Mouse (Mus musculus) G1E-ER4 (cell line): ENCODE results near the gene Gba. TPM values are rescaled to one million over a fixed set of nuclear protein-coding genes. Genes with fewer than 3 reads are reported as not detected.

Source experiments
- GATA1 ChIP-seq: IDR thresholded peaks from one replicate; pipeline ENCODE4 v1.8.0; 2012; ENCODE audit warnings: low read length, inconsistent platforms
- polyA plus RNA-seq: library from polyadenylated mRNA; stranded (reverse); fragments of >175 nt; gene quantifications from 2 replicates; pipeline ENCODE4 v1.2.3, GENCODE M21; 2012

Gene Gba
- polyA plus RNA-seq, 1 experiment = 2.0 TPM

DNA sequence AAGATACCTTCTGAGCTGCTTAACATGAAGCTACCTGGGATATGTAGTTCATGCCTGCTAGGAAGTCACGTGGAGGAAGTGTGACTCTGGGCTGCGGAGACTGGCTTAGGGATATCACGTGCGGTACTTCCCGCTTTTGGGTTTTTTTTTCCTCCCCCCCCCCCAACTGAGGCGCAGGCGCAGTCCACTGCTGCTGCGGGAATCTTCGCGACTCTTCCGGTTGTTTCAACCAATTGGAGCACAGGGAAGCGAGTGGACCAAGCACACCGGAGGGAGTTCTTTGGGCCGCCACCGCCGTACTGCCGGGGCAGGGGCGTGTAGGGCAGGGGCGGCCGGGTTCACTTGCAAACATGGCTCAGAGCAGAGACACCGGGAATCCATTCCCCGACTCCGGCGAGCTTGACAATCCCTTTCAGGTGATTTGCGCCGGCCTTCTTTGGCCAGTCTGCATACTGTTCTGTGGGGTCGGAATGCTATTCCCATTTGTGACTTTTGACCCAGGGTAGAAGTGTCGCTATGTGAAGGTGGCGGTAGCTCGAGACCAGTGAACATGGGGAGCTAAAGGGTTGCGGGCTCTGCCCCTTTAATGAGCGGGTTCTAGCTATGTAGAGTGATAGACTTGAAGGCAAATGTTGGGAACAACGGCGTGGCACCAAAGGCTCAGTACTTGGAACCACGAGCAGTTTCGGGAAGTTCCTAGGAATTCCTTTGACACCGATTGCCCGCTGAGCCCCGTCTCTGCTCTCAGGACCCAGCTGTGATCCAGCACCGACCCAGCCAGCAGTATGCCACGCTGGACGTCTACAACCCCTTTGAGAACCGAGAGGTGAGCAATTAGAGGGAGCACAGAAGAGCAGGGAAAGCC, 25.3 kb upstream of the Gba start, which contains the start of gene Scamp3:
Gene Scamp3 (plus strand): TSS at position 232 of the 865 bp plus-strand sequence.
- no peak for TF ChIP-seq GATA1

DNA sequence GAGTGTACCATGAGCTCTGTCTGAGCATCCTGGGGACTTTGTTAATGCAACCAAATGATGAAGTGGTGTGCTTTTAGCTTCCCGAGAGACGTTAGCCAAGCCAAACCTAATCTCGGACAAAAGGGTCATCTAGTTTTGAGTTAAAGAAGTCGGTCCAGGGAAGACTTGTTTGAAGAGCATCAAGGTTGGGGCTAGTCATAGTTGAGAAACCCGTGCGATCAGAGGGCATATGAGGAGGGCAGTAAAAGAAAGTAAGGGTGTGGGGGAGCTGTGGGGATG, 24.7 kb upstream of the Gba start:
- TF ChIP-seq GATA1 = no peak

DNA sequence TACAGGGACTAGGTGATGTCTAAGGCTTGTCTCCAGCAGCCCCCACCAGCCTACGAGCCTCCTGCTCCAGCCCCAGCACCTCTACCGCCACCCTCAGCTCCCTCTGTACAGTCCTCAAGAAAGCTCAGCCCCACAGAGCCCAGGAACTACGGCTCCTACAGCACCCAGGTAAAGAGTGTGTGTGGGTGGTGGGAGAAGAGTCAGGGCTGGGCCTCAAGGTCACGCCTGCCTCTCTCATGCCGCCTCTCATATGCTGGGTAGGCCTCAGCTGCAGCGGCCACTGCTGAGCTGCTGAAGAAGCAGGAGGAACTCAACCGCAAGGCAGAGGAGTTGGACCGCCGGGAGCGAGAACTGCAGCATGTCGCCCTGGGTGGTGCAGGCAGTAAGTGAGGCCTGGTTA, 23.7 kb upstream of the Gba start:
- TF ChIP-seq GATA1 = no peak

DNA sequence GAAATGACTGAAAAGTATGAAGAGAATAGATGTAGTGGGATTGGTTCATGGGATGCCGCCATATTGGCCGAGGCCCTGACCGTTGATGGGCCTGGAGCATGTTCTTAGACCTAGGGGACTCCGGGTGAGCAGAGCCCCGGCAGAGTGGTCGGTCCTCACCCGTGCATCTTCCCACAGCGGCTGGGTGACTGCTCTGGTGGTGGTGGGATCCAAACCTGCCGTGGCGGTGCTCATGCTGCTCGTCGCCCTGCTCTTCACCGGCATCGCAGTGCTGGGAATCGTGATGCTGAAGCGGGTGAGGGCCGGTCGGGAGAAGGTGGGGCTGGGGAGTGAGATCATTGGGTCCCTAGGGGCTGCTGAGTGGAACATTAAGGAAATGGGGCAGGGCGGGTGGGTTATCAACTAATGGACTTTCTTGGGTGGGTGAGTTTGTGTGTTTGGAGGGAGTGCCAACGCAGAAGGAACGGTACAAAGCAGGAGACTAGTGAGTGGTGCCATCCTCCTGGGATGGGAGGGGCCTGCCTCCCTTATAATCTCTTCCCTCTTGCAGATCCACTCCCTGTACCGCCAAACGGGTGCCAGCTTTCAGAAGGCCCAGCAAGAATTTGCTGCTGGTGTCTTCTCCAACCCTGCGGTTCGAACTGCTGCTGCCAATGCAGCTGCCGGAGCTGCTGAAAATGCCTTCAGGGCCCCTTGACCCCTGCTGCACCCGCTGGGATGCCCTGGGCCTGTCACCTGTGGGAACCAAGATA, 20.8 kb upstream of the Gba start:
- no peak for TF ChIP-seq GATA1

DNA sequence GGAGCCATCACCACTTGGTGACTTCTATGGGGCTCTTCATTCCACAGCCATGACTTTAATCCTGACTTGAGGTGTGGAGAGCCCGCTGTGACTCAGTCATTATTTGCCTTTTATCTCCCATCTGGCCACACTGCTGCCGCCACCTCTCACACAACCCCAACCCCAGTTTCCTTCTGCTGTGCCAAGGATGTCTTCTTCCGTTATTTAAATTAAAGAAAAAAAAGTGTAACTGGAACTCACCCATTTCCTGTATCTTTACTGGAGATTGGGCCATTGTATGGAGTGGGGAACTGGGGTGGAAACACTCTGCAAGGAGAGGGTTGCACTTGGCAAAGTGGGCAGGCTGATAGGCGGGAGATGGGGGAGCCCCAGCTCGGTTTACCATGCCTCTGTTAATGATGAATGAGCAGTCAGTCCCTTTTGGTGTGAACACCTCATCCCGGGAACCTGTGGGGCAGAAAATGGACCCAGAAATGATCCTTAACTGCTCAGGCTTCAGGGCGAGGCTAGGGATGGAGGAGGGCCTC, 20.1 kb upstream of the Gba start:
- TF ChIP-seq GATA1 = no peak

DNA sequence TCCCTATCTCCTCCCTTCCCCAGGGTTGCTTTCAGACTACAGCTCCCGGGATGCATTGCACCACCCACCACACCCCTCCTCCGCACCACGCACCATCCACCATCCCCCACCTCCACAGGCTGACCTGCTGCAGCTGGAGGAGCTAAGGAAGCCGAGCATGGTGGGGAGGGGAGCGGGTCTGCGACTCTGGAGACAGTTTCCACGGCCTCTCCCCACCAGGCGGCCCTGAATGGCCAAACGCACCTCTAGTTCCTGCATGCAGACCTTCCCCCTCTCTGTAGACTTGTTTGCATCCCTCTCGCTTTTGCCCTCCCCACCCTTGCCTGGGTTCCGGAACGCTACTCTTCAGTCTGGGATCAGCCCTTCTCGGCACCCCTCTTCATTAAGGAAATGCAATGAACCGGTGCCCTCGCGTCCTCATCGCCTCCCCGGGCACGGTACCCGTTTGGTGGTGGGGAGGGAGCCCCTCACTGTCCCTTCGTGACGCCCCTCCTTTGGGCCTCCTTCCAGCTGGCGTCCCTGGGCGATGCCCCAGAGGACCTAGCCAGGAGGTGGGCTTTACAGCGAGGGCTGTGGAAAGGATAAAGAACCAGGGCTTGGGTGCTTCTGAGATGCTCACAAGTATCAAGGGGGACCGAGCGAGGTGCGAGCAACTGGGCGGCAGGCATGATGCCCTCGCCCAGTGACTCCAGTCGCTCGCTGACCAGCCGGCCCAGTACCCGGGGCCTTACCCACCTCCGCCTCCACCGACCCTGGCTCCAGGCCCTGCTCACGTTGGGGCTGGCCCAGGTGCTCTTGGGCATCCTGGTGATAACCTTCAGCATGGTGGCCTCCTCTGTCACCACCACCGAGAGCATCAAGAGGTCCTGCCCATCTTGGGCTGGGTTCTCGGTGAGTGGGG, 19.4 kb upstream of the Gba start, which contains the start of gene Fam189b:
Gene Fam189b (plus strand): TSS at position 86 of the 901 bp plus-strand sequence.
- TF ChIP-seq GATA1 = no peak

DNA sequence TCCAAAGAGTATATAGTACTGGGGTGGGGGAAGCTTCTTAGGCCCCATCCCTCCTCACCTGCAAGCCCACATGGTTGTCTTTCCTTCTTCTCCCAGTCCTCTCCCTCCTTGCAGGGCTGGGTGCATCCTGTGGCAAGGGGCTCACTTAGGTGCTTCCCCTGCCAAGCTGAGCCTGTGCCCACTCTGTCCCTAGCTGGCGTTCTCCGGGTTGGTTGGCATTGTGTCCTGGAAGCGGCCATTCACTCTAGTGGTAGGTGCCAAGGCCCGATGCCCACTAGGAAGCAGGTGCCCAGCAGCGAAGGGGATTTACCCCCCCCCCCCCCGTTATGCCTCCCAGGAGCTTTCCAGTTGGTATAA, 18.8 kb upstream of the Gba start:
- TF ChIP-seq GATA1 = no peak

DNA sequence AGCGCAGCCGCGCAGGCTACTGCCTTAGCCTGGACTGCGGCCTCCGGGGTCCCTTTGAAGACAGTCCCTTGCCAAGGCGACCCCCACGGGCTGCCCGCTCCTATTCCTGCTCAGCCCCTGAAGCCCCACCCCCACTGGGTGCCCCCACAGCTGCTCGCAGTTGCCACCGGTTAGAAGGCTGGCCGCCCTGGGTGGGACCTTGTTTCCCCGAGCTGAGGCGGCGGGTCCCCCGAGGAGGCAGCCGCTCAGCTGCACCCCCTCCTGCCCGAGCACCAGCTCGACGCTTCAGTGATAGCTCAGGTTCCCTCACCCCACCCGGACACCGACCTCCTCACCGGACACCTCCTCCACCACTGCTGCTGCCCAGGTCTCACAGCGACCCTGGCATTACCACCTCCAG, 15.5 kb upstream of the Gba start:
- TF ChIP-seq GATA1 = no peak

DNA sequence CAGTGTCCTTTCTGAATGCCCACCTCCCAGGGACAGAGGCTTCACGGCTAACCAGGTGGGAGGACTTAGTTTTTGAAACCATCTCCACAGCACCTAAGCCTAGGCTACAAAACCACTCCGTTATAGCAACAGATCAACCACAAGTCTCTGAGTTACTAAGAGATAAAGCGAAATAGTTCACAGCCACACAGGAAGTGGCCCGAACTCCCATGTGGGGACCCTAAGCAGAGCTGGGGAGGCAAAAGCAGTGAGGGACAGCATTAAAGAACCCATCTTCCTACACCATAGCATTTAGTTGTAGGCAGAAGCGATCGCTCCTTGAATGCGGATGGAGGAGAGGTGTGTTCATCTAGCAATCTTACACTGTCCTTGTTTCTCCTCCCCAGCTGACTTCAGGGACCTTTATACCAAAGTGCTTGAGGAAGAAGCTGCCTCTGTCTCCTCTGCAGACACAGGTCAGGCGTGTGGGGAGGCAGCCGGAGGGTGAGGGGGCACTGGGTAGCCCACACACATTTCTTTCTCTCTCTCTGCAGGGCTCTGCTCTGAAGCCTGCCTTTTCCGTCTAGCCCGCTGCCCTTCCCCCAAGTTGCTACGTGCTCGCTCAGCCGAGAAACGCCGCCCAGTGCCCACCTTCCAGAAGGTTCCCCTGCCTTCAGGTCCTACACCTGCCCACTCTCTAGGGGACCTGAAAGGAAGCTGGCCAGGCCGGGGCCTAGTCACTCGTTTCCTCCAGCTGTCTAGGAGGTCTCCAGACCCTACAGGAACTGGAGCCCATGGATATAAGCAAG, 14.8 kb upstream of the Gba start:
- TF ChIP-seq GATA1 = no peak

DNA sequence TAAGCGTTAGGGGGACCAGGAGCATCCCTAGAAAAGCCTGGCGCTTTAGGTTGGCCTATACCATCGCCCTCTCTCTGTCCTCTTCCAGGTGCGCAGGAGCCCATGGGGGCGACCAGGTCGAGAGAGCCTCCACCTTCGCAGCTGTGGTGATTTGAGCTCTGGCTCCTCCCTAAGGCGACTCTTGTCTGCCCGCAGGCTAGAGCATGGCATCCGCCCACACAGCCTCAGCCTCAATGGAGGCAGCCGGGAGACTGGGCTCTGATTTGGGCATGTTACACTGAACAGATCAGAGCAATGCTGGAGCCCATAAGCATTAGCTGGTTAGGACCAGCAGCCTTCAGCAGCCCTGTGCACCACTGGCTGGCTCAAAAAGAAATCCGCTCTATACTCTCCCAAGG, 14.3 kb upstream of the Gba start:
- no peak for TF ChIP-seq GATA1

DNA sequence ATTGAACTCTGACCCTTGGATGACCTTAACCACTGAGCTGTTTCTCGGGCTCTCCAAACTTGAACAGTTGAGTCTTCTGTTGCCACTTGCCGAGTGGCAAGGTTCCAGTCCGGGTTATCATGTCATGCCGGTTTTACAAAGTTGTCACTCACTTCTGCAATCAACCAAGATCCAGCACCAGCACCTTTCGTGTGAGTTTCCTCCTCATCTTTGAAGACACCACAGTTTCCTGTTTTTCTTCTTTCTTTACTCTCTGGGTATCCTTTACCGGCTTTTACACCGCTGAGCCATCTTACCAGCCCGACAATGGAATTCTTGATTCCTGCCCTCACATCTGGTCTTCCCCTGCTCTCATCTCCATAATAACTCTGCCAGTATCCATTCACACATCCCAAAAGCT, 12.3 kb upstream of the Gba start:
- no peak for TF ChIP-seq GATA1

DNA sequence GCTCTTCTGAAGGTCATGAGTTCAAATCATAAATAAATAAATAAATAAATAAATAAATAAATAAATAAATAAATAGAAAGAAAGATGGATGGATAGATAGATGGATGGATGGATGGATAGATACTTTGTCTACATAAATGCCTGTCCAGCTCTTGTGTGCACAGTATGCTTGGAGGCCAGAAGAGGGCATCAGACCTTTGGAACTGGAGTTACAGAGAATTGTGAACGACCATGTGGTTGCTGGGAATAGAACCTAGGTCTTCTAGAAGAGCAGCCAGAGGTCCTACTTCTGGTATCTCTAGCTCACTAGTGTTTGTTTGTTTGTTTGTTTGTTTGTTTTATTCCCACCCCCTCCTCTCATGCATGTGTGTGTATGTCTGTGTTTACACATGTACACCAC, 9.4 kb upstream of the Gba start:
- TF ChIP-seq GATA1 = no peak

DNA sequence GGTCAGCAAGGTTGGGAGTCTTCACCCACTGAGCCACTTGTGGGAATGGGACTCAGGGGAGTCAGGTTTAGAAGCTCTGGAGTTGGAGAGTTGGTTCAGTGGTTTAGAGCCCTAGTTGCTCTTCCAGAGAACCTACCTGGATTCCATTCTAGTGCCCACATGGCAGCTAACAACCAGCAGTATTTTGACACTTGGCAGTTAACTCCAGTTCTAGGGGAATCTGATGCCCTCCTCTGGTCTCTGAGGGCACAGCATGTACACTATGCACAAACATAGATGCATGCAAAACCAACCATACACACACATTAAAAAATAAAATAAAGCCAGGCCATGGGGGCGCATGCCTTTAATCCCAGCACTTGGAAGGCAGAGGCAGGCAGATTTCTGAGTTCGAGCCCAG, 8.9 kb upstream of the Gba start:
- no peak for TF ChIP-seq GATA1

DNA sequence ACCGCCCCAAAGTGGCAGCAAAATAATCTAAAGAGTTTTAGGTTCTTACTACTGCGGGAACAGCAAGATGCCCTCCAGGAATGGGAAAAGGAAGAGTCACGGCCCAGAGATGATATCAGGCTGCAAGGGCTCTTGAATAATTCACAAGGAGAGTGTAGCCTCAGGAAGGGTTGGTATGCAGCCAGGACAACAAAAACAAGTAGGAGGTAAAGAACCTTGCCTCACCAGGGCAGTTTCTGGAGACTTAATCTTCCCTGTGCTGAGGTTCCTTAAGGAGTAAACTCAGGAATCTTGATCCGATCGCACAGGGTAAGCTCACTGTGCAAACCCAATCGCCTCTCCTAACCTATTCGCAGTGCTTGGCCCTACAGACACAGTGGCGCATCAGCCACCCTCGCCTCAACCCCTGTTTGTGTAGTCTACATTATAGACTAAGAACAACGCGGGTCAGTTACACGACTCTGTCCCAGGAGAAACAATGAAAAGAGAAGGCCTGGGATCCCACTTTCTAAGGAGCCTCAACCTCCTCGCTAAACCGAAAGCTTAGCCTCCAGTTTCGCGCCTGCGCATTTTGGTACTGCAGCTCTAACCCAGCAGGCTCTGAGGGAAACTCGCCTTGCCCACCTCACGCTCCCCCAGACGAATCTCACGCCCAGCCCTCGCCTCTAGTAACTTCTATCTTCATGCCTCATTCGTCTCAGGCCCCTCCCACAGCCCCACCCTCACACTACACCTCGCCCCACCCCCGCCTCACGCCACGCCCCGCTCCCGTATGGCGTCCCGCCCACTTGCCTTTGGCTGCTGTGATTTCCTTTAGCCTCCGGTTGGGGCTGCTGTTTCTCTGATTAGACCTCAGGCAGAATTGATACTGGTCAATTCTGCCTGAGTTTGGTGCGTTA, 6.5 kb upstream of the Gba start:
- no peak for TF ChIP-seq GATA1
